Mouse (Mus musculus): ENCODE measurements around the gene Cntnap1. TPM values are rescaled to one million over a fixed set of nuclear protein-coding genes. Genes with fewer than 3 reads are reported as not detected.

Gene Cntnap1
- polyA plus RNA-seq, 1 experiment, result 0.44 TPM

DNA sequence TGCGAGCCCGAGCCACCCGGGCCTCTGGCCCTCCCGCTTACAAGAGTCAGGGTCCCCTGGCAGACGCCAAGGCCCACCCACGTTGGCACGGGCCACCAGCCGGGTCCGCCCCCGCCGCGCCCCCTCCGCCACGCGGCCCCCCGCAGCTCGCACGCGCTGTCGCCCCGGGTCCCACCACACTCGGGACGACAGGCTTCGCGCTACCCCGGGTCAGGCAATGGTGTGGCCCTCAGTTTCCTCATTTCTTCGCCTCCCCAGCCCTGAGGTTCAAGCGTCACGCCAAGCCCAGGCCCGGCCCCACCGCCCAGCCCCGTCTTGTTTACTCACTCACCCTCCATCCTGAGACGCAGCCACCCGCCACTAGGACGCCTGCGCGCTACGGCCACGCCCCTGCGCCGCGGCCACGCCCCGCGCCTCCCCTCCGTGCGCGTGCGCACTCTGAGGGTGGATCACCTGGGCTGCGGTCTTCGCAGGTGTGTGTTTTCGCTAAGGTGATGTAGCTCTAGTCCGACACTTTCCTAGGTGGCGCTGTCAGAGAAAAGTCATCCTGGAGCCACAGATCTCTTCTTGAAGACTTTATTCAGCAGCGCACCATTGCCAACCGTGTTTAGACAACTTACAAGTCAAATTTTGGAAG lies 55.9 kb downstream of the Cntnap1 start, which contains the start of gene Ezh1:
Gene Ezh1, minus strand, starts transcription at position 399 of the 637 bp plus-strand sequence.
- TF ChIP-seq CTCF (IDR thresholded peaks at IDR 0.05; ENCODE audit: control insufficient read depth, insufficient read depth, insufficient replicate concordance, low read depth, low read length) (0 out of 2 replicates have a peak, but pooled peaks have one; percentile 19), POLR2A (IDR thresholded peaks at IDR 0.05; ENCODE audit: control insufficient read depth, low read depth, low read length) (peak; percentile 69)
- peak within 1 kb of the TSS; percentile 67; the same call in 1 of the 2 replicates for H3K27ac ChIP-seq (ENCODE audit: control insufficient read depth, insufficient read depth, low read depth, low read length)
- no peaks in the 10 kb centered on the region for H3K27me3 ChIP-seq (ENCODE audit: control insufficient read depth, insufficient read depth, low read length)

DNA sequence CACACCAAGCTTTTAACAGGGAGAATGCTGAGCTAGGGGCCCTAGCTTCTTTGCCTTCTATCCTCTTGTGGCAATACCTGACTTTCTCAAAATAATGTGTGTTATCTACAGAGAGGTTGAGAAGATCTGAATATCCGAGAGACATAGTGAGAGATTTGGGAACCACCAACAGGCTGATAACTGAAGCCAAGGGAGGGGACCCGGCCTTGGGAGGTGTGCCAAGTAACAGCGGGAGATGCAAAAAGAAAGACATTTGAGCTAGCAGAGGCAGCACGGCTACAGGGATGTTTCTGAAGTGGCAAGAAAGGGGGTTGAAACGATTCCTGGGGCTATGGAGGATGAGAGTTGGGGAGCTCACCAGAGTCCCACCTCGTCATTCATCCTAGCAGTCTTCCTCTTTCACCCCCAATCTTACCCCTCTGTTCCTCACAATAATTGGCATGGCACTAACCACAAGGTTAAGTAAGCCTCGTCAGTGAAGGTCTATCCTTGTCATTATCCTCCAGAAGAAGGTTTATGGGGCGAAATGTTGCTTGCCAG lies 59.1 kb downstream of the Cntnap1 start:
- TF ChIP-seq CTCF (IDR thresholded peaks at IDR 0.05; ENCODE audit: control insufficient read depth, insufficient read depth, insufficient replicate concordance, low read depth, low read length) (no peak), POLR2A (IDR thresholded peaks at IDR 0.05; ENCODE audit: control insufficient read depth, low read depth, low read length) (no peak)
- no peaks in the 10 kb centered on the region for H3K36me3 ChIP-seq (ENCODE audit: control insufficient read depth, insufficient read depth, low read length)
- H3K27me3 ChIP-seq (ENCODE audit: control insufficient read depth, insufficient read depth, low read length), result no peaks in the 10 kb centered on the region
- peak overlapping the region; percentile 92 for H3K27ac ChIP-seq (ENCODE audit: control insufficient read depth, insufficient read depth, low read depth, low read length)
- peaks cover 21% of the 10 kb centered on the region for H3K4me1 ChIP-seq (ENCODE audit: control insufficient read depth, insufficient read depth, low read length)
- no peak overlapping the region for H3K4me3 ChIP-seq (ENCODE audit: control insufficient read depth, low read depth, low read length)

More for the DNA sequence above, 55.9 kb downstream of the Cntnap1 start, which contains the start of gene Ezh1:
- H3K36me3 ChIP-seq (ENCODE audit: control insufficient read depth, insufficient read depth, low read length), result no peaks in the 10 kb centered on the region
- peaks cover 13% of the 10 kb centered on the region for H3K4me1 ChIP-seq (ENCODE audit: control insufficient read depth, insufficient read depth, low read length)
- peak within 1 kb of the TSS; percentile 85 for H3K4me3 ChIP-seq (ENCODE audit: control insufficient read depth, low read depth, low read length)

DNA sequence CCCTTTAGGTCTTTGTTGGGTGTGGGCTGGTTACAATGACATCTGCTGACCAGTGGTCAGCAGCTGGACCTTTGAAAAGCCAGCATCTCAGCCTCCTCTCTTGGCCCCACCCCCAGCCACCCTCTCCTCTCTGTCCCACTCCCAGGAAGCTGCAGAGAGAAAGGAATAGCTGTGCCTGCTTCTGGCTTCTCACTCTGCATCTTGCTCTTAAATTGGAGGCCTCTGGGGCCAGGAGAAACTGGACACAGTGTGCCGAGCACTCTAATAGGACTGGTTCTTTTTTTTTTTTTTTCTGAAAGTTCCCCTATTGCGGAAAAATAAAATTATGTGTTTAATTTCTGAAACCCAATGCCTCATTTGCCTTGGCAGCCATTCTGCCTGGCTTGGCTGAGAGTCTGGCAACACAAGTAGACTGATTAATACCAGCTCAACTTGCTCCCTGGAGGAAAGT lies 59.8 kb downstream of the Cntnap1 start:
- Histone ChIP-seq H3K4me1 (ENCODE audit: control insufficient read depth, insufficient read depth, low read length) (peaks cover 21% of the 10 kb centered on the region), H3K27me3 (ENCODE audit: control insufficient read depth, insufficient read depth, low read length) (no peaks in the 10 kb centered on the region), H3K4me3 (ENCODE audit: control insufficient read depth, low read depth, low read length) (no peak overlapping the region), H3K36me3 (ENCODE audit: control insufficient read depth, insufficient read depth, low read length) (no peaks in the 10 kb centered on the region), H3K27ac (ENCODE audit: control insufficient read depth, insufficient read depth, low read depth, low read length) (peak overlapping the region; percentile 76)
- TF ChIP-seq CTCF (IDR thresholded peaks at IDR 0.05; ENCODE audit: control insufficient read depth, insufficient read depth, insufficient replicate concordance, low read depth, low read length) (no peak), POLR2A (IDR thresholded peaks at IDR 0.05; ENCODE audit: control insufficient read depth, low read depth, low read length) (no peak)

DNA sequence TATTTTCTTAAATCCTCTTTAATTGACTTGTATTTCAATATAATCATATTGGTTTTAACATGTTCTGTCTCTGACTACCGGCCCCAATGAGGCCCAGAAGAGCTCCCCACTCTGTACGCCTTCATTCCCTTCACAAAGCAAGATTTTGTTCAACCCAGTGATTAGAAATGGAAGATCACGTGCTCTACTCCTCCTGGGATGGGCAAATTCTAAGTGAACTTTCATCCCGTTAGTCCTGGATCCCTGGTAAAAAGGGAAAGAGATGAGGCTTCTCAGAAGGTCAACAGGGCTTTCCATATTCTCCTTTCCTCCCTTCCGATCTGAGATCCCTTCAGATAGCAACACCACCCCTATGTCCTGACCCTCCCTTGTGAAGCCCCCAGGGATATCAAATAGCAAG lies 60.2 kb downstream of the Cntnap1 start:
- TF ChIP-seq CTCF (IDR thresholded peaks at IDR 0.05; ENCODE audit: control insufficient read depth, insufficient read depth, insufficient replicate concordance, low read depth, low read length) (no peak), POLR2A (IDR thresholded peaks at IDR 0.05; ENCODE audit: control insufficient read depth, low read depth, low read length) (no peak)
- Histone ChIP-seq H3K4me3 (ENCODE audit: control insufficient read depth, low read depth, low read length) (no peak overlapping the region), H3K36me3 (ENCODE audit: control insufficient read depth, insufficient read depth, low read length) (no peaks in the 10 kb centered on the region), H3K27ac (ENCODE audit: control insufficient read depth, insufficient read depth, low read depth, low read length) (peak overlapping the region; percentile 76), H3K27me3 (ENCODE audit: control insufficient read depth, insufficient read depth, low read length) (no peaks in the 10 kb centered on the region), H3K4me1 (ENCODE audit: control insufficient read depth, insufficient read depth, low read length) (peaks cover 19% of the 10 kb centered on the region)

DNA sequence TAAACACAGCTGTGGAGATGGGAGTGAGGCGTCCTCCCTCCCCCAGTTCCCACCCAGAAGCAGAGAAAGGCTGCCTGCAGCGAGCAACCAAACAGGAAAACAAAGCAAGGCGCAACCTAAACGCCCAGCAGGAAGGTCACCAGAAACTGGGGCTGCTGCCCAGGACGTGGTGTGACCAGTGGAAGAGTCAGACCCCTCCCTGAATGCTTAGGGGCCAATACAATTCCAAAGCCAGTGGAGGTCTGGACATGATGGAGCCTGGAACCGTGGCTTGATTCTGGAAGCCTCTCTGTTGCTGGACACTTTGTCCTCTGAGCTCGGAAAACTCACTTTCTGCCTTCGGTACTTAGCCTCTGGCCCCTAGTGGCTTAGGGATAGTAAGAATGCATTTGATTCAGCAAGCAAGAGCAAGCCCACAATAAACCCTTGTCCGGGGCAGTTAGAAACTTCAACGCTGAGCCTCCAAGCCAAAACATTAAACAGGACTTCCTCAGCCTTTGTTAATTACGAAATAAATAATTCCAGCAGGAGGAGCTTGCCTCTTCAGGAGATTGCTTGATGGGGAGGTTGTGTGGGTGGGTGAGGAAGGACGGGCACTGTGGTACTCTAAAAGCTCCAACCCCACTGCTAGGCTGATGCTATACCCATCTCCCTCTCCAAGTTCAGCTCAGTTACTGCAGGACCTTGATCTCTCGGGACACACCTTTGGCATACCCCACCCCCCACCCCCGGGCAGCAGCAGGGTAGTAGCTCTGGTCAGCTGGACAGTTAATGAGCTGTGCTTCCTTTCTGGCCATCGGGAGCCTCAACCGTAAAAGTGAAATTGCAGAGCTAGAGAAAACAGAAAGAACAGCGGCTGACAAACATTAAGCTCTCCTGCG lies 60.9 kb downstream of the Cntnap1 start:
- peaks cover 19% of the 10 kb centered on the region for H3K4me1 ChIP-seq (ENCODE audit: control insufficient read depth, insufficient read depth, low read length)
- no peaks in the 10 kb centered on the region for H3K36me3 ChIP-seq (ENCODE audit: control insufficient read depth, insufficient read depth, low read length)
- H3K27me3 ChIP-seq (ENCODE audit: control insufficient read depth, insufficient read depth, low read length), result no peaks in the 10 kb centered on the region
- peak overlapping the region; percentile 76 for H3K27ac ChIP-seq (ENCODE audit: control insufficient read depth, insufficient read depth, low read depth, low read length)
- TF ChIP-seq CTCF (IDR thresholded peaks at IDR 0.05; ENCODE audit: control insufficient read depth, insufficient read depth, insufficient replicate concordance, low read depth, low read length), result no peak
- TF ChIP-seq POLR2A (IDR thresholded peaks at IDR 0.05; ENCODE audit: control insufficient read depth, low read depth, low read length), result no peak; the same call in 1 of the 2 replicates
- H3K4me3 ChIP-seq (ENCODE audit: control insufficient read depth, low read depth, low read length), result no peak overlapping the region

GRCm38 (mm10) chr11:101232010-101232839 lies 61.9 kb downstream of the Cntnap1 start:
- Histone ChIP-seq H3K27me3 (ENCODE audit: control insufficient read depth, insufficient read depth, low read length) (no peaks in the 10 kb centered on the region), H3K4me1 (ENCODE audit: control insufficient read depth, insufficient read depth, low read length) (peaks cover 19% of the 10 kb centered on the region), H3K4me3 (ENCODE audit: control insufficient read depth, low read depth, low read length) (no peak overlapping the region), H3K27ac (ENCODE audit: control insufficient read depth, insufficient read depth, low read depth, low read length) (peak overlapping the region; percentile 76), H3K36me3 (ENCODE audit: control insufficient read depth, insufficient read depth, low read length) (no peaks in the 10 kb centered on the region)
- TF ChIP-seq POLR2A (IDR thresholded peaks at IDR 0.05; ENCODE audit: control insufficient read depth, low read depth, low read length) (no peak), CTCF (IDR thresholded peaks at IDR 0.05; ENCODE audit: control insufficient read depth, insufficient read depth, insufficient replicate concordance, low read depth, low read length) (no peak)
